Mouse (Mus musculus) urinary bladder, postnatal 10 days (tissue): ENCODE measurements around the gene Ppp1r9a.

Experiments
- DNase-seq: peaks from one replicate; pipeline ENCODE4 v3.0.0; 2022; ENCODE audit warnings: low spot score

The Ppp1r9a gene

DNA sequence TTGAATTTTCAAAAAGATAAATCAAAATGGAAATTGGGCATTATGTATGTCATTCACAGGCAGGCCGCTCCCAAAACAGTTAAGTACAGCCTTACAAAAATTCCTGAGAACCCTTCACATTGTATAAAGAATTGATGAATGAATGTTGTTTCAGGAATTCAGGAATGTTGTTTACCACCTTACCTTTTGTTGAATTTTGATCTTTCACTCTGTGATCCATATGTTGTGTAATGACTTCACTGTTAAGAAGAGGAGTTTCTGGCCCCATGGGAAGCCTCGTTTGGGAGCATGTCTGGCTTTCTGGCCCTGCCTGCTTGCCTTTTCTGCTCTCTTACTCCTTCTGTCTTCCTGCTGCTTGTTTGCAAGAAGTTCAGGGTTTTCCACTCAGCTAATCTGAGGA lies 105.4 kb downstream of the Ppp1r9a start:
- no peak for DNase-seq

DNA sequence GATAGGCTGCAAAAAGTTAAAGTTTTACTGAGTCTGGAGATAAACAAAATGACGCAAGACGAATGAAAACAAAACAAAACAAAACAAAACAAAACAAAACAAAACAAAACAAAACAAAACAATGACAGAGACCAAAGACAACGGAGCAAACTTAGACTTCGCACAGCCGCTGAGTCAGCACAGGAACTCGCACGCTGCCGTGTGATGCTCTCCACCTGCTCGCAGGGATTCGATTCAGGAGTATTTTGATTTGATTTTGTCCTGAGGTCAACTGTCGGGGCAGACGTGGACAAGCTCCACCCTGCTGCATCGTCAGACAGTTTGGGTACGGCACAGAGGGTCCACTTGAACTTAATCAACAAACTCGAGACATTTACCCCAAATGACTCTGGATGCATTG lies 105.9 kb downstream of the Ppp1r9a start:
- no peak for DNase-seq

DNA sequence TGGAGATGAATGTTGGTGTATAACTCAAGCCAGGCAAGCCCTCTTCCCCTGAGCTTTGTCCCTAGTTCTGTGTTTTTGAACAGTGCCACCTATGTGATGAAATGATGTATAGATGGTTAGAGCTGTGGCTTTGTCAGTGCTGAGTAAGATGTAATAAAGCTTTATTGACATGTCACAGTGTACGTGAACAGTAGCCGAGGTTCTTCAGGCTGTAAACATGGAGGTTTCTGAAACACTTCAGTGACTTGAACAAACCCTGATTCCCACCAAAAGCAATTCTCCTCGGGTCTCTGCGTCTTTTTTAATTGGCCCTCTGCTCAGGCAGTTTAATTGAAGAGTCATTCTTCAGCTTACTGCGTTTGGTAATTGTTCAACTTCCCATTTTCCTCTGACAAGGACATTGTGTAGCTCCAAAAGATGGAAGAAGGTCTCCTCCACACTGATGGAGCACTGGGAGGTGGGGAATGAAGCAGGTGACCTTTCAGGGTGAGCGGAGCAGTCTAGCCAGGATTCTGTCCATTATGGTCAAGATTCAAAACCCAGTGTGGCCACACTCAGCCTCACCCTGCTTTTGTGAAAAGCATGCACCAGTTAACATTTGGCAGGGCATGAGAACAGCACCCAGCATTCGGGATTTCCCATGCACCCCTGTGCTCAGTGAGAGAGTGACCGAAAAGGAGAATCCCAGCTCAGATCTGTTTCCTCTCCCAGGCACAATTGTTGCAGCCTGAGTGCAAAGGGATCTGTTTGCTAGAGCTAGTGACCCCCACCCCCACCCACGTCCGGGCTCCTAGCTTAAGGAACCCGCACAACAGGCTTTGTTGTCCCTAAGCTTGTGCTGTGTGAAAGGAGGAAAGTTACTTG lies 108.1 kb downstream of the Ppp1r9a start:
- no peak for DNase-seq

DNA sequence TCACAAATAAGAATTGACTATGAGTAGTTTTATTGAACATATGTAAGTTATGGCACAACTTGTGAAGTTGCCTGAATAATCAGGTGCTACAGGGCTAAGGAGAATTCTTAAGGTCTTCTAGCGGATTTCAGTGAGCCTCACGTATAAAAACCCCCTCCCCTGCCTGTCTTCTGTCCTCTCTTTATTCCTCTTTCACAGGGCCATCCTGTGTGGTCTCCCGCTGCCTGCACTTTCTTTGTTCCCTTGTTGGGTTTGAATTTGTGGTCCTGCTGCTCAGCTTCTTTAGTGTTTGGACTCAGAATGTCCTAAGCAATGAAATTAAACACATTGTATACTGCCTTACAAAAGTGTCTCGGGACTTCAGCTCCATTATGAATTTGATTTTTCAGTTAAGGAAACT lies 110.1 kb downstream of the Ppp1r9a start:
- DNase-seq: no peak

DNA sequence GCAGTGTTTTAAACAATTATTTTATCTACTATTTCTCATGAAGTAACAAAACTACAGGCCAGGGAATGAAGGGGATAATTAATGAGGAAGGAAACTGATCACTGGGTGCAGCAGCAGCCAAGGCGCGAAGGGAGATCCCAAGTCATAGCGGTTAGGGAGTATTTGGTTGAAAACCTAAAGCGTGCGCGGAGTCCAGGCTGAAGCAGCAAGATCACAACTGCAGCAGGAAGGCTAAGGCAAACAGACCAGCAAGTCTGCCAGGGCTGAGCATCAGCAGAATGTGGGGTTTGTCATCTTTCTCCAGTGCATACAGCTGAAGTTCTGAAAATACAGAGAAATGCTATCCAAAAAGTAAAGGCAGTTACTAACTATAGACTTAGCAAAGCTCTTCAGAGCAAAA lies 111.8 kb downstream of the Ppp1r9a start:
- DNase-seq: no peak

DNA sequence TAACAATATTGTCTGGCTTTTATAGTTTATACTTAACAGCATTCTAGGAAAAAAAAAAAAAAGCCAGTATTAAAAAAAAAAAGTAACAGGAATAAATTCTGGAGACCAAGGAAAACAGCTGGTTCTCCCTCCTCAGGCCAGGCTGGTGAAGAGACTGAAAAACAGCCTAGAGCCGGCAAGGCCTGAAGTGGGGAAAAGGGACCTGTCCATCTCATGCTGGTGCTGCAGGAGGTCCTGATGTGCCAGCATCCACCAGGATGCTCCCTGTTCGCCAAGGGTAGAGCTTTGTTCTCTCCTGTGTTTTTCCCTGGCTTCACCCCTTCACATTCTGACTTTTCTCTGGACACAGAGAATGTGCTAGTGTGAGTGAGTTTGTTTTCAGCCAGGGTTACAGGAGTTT lies 112.5 kb downstream of the Ppp1r9a start:
- DNase-seq: no peak

DNA sequence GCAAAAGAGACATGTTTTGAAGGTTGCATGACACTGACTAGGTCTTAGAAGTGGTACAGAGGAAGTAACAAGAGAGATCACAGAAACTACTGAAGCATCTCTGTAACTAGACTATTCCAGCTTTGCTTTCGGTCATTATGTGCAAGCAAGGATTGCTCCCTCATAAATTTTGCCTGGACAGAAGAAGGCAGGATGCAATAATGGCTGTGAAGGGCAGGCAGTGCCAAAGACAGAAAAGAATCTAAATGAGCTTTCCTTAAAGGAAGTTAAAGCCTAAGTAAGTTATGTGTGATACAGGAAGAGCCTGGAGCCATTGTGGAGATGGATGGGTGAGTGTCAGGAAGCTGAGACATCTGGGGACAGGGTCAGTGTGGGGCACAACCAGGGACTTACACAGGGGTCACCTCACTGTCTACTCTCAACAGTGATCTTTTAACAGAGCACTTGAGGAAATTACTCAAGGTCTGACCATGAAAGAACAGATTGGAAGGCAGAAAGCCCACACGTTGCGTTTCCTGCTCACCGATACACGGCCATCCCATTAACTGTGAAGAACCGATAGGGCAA lies 115.3 kb downstream of the Ppp1r9a start:
- DNase-seq: no peak

DNA sequence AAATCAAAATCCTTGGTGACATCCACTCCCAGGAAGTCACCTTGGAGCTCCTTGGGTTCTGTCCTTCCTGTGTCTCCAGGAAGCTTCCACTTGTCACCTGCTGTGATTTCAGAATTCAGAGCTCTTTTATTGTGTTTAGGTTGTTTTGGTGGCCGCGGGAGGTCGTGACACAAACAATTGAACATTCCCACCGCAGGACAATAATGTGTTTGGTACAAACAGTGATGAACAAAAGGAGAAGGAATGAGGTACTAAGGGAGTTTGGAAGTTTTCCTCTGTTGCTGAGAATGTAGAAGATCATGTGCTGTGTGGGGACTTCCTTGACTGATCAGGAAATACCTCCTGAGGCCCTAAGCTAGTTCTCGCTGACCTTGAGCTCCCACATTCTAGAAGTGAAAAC lies 116.5 kb downstream of the Ppp1r9a start:
- no peak for DNase-seq

DNA sequence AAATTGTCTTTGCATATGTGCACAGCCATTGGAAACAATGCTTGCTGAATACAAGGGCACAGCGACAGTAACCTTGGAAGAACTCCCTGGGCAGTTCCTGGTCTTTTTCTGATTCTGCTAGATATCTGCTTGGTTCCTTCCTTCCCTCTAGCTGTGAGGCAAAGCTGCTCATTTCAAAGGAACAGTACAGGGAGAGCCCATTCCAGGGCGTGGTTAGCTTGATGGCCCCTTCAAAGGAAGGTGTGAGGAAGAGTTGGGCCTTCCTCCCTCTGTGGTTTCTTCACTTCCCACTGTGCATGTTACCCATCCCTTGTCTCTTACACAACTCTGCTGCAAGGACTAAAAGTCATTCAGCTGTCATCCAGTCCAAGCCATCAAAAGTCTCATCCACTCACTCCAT lies 117.3 kb downstream of the Ppp1r9a start:
- DNase-seq: no peak

DNA sequence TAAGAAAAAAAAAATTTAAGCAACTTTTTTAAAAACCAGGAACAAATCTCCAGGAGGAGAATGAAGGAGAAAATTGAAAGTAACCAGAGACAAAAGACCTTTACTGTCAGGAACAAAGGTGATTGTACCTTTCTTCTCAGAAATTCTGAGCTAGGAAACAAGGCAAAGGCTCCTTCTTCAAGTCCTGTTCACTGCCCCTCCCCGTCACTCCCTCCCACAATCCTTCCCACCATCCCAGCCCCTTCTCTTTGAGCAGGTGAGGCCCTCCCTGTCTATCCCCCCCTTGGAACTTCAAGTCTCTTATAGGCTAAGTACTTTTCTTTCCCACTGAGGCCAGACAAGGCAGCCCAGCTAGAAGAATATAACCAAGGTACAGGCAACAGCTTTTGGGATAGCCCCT lies 117.8 kb downstream of the Ppp1r9a start:
- DNase-seq: no peak

DNA sequence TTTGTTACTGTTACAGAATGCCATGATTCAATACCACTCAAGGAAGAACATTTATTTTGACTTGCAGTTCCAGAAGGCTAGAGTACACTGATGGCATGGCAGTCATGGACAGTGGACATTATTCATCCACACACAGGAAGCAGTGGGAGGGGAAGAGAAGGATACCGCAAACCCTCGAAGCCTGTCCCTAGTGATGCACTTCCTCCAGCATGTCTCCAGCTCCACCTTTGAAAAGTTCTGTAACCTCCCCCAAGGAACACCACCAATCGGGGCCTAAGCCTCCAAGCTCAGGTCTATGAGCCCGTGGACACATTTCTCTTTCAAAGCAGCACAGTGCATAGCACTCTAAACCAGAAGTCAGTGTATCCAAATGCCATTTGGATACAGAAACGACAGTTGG lies 120.0 kb downstream of the Ppp1r9a start:
- DNase-seq: no peak

DNA sequence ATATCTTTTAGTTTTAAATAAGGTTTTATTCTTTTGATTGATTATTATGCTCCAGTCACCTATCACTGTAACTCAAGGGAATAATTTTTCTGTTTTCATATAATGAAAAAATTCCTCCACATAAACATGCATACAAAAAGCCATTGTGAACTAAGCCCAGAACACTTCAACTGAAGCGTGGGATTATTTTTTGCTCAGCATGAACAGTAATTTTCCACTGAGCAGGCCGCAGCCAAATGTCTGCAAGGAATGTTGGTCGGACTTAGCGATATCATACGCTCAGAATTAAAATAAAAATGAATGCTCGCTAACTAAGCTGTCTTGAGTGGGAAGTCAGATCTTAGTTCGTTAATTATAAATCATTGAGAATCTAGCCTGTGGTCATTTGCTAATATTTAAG lies 122.2 kb downstream of the Ppp1r9a start:
- no peak for DNase-seq

DNA sequence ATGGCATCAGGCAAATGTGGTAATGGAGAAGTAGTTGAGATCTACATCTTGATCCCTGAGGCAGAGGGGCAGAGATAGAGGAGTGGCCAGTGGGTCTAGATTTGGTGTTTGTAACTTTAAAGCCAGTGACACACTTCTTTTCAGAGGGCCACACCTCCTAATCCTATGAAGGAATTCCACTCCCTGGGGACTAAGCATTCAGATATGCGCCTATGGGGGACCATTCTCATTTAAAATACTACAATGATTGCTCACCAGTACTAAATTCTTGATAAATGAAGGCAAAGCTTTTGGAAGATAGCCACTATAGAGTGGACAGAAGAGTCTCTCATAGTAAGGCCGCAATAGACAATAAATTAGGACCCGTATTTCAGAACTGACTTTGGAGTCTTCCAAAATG lies 124.1 kb downstream of the Ppp1r9a start:
- DNase-seq: no peak

DNA sequence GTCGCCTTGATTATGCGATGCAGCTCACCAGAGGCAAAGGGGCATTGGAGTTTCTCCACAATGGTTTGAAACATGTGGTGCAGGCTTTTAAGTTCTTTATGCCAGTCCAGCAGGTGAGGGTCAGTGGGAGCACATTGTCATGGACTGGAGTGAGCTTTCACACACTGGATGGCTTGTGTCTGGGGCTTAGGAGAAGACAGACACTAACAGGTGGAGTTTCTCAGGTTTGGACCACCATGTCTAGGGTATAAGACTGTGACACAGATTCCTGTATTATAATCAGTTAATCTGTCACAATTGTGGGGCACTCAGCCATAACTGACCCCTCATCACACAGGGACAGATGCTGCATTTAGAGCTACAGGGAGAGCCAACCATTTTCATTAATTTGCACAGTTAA lies 124.5 kb downstream of the Ppp1r9a start:
- DNase-seq: no peak

DNA sequence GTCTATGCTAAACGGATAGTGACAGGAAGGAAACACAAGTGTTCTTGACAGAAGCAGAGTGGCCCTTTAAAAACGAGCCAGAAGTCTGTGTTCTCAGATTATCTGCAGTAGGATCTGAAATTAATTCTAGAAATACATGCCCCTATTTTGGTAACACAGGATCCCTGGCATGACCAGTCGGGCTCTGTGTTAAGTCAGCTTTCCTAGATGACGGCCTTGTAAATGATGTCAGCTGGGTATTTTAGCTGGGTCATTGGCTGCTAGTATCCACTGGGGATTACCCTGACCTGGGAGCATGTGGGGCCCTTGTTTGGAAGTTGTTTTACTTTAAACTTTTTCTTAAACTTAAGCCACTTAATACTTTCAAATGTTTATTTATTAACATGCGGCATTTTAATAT lies 125.1 kb downstream of the Ppp1r9a start:
- DNase-seq: no peak

DNA sequence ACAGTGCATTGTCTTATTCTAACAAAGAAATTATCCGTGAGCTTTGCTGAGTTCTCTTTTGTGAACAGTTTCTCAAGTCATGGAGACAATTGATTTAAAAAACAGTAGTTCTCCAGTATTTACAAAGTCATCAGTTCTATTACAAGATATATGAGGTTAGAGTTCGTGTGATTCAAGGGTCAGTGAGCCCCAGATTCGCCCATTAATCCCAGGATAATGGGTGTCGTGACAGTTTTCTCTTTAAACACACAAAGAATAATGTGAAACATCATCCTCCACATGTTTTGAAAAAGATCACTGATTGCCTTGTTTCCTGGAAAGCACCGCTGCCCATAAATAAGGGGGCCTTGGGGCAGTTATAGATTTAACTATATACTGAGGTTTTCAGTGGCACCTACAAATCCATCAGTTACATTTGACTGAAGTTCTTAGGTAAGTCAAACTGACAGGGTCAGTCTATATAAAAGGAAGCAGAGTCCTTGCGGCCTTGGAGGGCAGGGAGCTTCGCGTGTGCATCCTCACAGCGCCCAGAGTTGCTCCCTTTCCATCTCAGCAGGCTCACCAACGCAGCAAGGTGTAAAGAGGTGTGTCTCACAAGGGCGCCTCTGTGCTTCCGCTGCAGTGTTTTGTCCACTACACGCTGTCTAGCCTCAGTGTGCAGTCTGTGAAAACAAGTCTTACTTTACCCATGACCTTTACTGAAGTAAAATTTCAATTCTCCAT lies 126.6 kb downstream of the Ppp1r9a start:
- DNase-seq: no peak

DNA sequence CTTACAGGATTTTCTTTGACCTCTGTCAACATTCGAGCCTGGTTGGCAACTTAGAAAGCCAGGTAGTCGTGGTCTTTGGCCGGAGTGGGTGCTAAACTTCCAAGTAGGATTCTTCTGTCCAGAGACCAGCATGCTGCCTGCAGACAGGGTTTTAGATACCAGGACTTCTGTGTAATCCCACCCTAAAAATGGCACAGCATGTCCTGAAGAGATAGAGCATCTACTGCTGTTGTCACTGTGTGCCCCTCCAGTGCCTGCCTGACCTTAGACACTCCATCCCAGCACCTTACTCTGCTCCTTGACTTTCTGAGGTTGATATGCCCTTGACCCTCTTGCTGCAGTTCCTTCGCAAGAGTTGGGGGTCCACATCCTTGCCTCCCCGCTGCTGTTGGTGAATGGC lies 127.2 kb downstream of the Ppp1r9a start:
- DNase-seq: no peak

DNA sequence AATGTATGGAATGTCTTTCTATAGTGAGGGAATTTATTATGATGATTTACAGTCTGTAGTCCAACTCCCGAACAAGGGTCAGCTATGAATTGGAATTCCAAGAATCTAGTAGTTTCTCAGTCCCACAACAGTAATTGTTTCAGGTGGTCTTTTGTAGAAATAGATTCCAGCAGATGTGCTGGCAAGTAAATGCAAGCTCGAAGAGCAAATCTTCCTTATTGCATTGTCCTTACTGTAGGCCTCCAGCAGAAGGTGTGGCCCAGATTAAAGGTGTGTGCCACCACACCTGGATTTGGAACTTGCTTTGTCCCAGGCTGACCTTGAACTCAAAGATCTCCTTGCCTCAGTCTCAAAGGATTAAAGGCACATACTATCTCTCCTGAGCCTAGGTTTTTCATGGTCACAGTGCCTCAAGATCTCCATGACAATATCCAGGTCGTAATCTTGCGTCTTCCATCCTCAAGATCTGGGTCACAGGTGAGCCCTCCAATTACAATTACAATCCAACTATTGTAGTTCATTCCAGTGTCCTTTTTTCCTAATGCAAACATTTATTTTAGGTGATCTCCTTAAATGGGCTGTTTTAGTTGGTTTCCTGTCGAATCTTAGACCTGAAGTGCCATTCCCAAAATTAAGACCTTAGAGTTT lies 130.4 kb downstream of the Ppp1r9a start:
- DNase-seq: no peak

DNA sequence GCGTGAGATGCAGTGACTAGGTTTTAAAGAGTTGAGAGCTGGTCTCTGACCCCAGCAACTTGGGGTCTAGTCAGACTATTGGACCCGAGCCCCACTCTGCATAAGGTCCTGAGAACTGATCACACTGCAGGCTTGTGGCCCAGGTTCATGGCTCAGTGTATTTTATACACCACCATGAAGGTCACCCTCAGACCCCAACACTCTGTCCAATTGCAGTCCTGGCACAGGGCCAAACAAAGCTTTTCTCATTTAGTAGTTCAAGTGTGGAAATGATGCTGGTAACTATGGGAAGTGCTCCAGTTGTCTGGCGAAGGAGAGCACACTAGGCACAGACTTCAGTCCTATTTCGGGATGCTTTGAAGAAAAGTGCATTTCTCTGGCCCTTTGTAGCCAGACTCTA lies 134.5 kb downstream of the Ppp1r9a start:
- no peak for DNase-seq

DNA sequence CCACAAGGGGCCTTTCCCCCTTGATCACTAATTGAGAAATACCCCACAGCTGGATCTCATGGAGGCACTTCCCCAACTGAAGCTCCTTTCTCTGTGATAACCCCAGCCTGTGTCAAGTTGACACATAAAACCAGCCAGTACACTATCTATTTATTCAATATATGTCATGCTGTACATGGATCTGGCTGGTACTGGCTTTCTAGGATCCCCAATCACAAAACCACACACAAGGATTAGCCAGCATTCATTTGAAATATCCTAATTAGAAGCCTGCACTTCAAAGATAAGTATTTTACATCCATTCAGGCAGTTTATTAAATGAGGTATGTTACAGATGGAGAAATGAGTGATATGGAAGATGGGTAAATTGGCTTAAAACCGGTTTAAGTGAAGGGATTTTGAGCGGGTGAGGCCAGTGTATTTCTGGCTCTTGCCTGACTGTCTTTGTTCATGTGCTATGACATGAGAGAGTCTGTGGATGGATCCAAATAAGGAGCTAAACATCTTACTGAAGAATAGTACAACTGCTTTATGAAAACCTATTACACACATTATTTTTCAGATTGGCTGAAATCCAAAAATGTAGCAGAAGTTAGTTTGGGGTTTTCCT lies 135.5 kb downstream of the Ppp1r9a start:
- DNase-seq: no peak

DNA sequence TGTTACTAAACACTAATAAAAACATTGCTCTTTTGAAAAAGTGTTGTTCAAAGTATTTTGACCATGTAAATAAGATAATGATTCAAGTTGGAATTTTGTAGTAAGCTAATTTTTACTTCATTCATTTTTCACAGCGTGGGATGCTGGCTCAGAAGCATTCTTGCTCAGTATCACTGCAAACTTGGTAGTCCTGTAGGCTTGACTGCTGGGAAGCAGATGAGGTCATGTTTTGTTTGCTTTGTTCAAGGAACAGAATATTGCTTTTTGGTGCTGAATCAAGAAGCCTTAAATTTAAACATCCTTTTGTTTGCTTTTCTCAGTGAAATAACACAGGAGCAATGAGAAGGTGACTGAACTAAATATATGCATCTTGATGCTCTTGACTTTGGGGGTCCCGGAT lies 136.6 kb downstream of the Ppp1r9a start:
- no peak for DNase-seq

DNA sequence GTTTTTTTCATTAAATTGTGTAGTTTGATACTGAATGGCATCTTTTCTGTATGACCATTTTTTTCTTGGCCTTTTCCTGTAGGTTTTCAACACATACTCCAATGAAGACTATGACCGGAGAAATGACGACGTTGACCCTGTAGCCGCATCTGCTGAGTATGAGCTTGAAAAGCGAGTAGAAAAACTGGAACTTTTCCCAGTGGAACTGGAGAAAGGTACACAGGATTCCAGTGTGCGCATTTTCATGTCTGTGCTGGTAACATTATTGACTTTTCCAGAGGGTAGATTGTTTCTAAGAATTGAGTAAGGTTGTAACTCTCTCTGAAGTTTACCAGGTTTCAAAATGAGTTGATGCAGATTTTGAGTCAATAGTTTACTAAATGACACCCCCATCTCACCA lies 143.1 kb downstream of the Ppp1r9a start:
- no peak for DNase-seq
